Mouse (Mus musculus): ENCODE data around the gene Osbpl10.

Gene Osbpl10

GRCm38 (mm10) chr9:114982689-114983360, 4.5 kb downstream of the Osbpl10 start, which contains the start of gene Rps27rt:
Gene Rps27rt, minus strand, starts transcription at chr9:114982739.
- DNase-seq (ENCODE audit: low spot score in 2 of 2) = peak in 1 of 2 experiments; percentile 43

- no peak for DNase-seq (ENCODE audit: low spot score in 2 of 2)
Observed at GRCm38 (mm10) chr9:114985741-114986140, 7.4 kb downstream of the Osbpl10 start.

DNA sequence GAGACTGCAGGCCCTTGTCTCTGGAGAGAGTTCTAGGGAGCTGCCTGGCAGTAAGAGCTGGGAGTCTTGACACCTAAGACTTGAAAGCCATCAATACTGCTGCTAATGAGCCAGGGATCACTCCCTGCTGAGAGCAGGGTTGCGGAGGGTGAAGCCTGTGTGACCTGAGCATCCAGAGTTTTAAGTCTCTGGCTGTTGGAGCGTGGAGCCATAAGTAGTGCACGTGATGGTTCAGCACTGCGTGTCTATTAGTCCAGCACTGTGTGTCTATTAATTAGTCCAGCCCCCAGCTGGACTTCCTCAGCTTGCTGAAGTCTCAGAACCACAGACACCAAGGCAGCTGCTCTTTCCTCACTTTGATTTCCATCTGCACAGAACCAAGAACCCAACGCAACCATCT, 8.0 kb downstream of the Osbpl10 start:
- DNase-seq (ENCODE audit: low spot score in 2 of 2) = no peak

GRCm38 (mm10) chr9:114988029-114988428, 9.7 kb downstream of the Osbpl10 start:
- DNase-seq (ENCODE audit: low spot score in 2 of 2) = no peak

GRCm38 (mm10) chr9:114988610-114989327, 10.4 kb downstream of the Osbpl10 start:
- no peak for DNase-seq (ENCODE audit: low spot score in 2 of 2)

DNA sequence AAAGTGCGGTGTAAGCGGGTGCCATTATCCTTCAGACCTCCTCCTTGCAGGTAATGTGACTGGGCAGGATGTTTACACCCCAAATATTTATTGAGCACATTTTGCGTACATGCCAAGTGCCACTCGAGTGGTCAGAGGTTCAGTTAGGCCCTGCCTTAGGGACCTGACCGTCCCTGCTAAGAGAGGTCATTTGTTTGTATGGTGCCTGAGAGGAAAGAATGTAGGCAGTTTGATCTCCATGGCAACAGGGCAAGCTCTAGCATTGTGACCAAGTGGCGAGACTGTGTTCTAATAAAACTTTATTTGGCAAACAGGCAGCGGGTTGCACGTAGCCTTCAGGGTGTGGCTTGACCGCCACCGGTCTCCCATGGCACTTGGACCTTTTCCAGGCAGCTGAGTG, 12.1 kb downstream of the Osbpl10 start:
- DNase-seq (ENCODE audit: low spot score in 2 of 2) = no peak

GRCm38 (mm10) chr9:114992528-114992927, 14.2 kb downstream of the Osbpl10 start:
- DNase-seq (ENCODE audit: low spot score in 2 of 2) = no peak

DNA sequence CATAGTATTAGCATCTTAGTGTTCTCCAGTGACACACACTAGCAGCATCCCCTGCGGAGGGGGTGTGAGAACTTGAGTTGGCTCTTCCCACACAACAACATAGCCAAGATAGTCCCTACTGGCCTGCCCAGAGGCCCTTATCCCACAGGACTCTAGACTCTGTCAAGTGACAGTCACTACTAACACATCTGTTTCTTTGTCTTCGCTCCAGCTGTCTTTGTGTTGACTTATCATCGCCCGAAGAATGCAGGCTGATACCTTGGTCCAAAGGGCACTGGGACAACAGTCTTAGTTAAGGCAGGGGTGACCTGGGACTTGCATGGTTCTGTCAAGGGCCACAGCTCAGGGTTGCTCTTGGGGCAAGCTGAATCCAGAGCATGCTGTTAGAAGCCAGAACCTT, 16.9 kb downstream of the Osbpl10 start:
- DNase-seq (ENCODE audit: low spot score in 2 of 2) = no peak

GRCm38 (mm10) chr9:114995716-114996115, 17.3 kb downstream of the Osbpl10 start:
- DNase-seq (ENCODE audit: low spot score in 2 of 2) = no peak

GRCm38 (mm10) chr9:114996489-114996888, 18.1 kb downstream of the Osbpl10 start:
- no peak for DNase-seq (ENCODE audit: low spot score in 2 of 2)

DNA sequence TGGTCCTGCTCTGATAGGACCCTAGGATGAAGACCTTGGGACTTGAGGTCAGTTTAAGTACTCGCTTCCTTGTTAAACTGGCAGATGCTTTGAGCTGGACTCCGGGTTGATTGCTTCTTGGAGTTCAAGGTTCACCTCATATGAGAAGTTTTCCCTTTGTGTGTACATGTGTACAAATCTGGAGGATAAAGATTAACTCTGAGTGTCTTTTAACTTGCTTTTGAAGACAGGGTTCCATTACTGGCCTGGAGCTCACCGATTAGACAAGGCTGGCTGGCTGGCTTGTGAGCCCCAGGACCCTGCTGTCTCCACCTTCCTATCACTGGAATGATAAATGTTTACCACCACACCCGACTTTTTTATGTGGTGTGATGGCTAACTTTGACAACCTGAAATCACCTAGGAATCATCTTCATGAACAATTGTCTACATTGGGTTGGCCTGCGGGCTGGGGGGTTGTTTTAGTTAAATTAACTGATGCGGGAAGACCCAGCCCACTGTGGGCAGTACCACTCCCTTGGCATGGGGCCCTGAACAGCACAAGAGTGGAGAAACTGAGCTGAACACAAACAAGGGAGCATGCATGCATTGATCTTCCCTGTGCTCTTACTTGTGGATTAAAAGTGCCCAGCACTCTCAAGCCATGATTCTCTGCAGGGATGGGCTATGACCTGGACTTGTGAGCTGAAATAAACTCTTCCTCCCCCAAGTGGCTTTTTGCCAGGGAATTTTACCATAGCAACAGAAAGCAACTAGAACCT, 20.8 kb downstream of the Osbpl10 start:
- no peak for DNase-seq (ENCODE audit: low spot score in 2 of 2)

- no peak for DNase-seq (ENCODE audit: low spot score in 2 of 2)
Observed at GRCm38 (mm10) chr9:114999771-115000146, 21.4 kb downstream of the Osbpl10 start.

GRCm38 (mm10) chr9:115005446-115005845, 27.1 kb downstream of the Osbpl10 start:
- no peak for DNase-seq (ENCODE audit: low spot score in 2 of 2)

DNA sequence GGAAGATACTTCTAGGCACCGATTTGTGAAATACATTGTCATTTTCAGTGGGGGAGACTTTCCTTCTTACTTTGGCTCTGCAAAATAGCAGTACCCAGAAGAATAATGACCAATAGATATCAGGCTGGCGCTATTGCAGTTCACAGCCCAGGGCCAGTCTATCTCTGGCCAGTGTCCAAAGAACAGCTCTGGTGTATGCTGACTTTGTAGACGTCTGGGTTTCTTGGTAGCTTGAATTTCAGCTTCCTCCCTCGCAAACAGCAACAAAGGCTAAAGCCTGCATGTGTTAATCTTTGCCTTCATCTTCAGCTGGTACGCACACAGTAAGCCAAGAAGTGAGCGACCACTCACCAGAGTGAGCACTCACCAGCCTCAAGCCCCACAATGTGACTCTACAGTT, 29.4 kb downstream of the Osbpl10 start:
- no peak for DNase-seq (ENCODE audit: low spot score in 2 of 2)

DNA sequence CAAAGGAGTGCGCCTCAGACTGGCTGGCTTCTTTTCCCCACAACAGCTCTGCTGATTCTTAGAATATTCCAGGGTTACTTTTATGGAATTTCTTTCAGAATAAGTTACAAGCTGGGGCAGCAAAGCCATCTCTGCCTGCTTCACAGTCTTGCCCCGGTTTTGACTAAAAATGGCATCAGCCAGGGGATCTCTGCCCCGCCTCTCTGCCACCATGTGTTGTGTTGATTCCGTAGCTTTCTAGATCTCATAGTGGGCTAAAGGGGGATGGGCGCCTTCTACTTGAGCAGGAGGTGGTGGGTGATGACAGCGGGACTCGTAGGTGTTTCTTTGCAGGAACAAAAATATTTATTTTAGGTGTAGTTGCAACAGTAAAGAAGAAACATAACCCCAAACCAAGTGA, 29.8 kb downstream of the Osbpl10 start:
- DNase-seq (ENCODE audit: low spot score in 2 of 2) = peak in 1 of 2 experiments; percentile 63

DNA sequence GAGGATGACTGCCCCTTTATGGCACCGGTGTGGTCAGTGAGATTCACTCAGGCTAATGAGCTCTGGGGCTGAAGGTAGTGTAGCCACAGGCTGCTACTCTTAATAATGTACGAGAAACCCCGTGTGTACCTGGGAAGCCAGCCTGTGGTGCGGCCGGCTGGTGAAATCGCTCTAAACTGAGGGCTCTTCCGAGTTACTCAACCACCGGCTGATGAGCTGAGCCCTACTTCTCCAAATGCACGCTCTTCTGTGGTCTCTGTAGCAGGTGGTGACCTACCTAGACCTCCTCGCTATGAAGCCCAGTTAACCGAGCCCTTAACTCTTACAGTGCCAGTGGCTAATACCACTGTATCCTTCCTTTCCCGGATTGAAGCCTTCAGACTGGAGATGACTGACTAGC, 34.0 kb downstream of the Osbpl10 start:
- DNase-seq (ENCODE audit: low spot score in 2 of 2) = no peak

DNA sequence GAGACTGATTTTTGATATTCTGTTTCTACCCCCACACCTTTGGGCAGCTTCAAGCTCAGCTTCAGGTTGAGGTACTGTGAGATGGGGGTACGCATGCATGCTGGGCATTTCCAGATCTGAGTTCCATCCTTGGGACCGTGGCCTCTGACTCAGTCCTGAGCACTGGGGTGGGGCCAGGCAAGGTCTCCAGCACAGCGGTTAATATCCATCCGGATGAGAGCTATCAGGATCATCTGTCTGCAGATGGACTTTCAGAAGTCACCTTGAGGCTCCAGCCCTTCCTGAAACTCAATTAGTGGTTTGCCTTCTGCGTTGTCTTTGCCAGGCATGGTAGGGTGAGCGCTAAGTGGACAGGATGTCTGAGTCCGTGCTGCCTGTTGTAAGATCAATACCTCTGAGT, 41.8 kb downstream of the Osbpl10 start:
- DNase-seq (ENCODE audit: low spot score in 2 of 2) = no peak

- no peak for DNase-seq (ENCODE audit: low spot score in 2 of 2)
Observed at GRCm38 (mm10) chr9:115021419-115021818, 43.0 kb downstream of the Osbpl10 start.

DNA sequence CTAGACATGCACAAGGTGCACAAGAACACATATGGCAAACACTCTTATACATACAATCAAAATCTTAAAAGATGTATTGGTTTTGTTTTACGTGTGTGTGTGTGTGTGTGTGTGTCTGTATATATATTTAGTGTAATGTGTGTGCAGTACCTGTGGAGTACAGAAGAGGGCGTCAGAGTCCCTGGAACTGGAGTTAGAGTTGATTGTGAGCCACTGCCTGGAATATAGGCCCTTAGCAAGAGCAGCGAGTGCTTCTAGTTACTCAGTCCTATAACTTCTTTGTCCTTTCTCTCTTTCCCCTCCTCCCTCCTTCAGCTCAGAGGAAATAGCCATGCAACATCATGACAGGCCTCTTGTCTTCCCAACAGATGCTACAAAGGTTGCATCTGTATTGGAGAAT, 44.8 kb downstream of the Osbpl10 start:
- no peak for DNase-seq (ENCODE audit: low spot score in 2 of 2)

- DNase-seq (ENCODE audit: low spot score in 2 of 2) = peak in 1 of 2 experiments; percentile 72
Observed at GRCm38 (mm10) chr9:115023708-115024383, 45.5 kb downstream of the Osbpl10 start.

DNA sequence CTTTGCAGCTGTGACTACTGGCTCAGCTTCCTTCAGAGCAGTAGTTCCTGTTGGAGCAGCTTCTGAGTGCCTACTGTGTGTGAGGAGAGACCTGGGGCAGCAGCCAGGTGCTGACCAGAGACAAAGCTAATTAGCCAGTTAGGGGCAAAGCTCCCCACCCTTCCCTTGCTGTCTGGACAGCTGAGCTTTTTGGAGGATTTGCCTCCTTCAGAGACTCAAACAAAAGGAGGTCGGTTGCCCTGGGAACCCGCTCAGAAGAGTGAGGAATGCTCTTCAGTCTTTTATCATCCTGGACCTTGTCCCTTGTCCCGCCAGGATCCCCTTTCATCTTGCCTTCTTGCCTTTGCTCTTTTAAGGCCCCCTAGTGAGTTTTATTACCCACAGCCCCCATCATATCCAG, 50.9 kb downstream of the Osbpl10 start:
- DNase-seq (ENCODE audit: low spot score in 2 of 2) = no peak

DNA sequence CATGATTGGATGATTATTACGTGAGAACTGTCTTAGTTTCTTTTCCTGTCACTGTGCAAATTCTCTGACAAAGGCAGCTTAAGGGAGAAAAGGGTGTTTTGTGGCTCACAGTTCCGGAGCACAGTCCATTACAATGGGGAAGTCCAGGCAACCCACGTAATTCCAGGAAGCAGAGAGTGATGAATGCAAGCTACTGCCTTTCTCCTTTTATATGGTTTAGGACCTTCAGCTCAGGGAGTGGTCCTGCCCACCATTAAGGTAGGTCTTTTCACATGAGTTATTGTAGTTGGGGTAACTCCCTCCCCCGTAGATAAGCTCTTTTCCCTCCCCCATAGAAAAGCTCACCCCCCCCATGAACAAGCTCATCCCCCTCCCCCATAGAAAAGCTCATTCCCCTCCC, 52.2 kb downstream of the Osbpl10 start:
- DNase-seq (ENCODE audit: low spot score in 2 of 2) = no peak
